Mouse (Mus musculus): ENCODE data around the gene Tmco1. TPM values are rescaled to one million over a fixed set of nuclear protein-coding genes. Genes with fewer than 3 reads are reported as not detected.

The Tmco1 gene
- 16.0 and 18.9 TPM in 2 replicates for polyA plus RNA-seq (2012)

DNA sequence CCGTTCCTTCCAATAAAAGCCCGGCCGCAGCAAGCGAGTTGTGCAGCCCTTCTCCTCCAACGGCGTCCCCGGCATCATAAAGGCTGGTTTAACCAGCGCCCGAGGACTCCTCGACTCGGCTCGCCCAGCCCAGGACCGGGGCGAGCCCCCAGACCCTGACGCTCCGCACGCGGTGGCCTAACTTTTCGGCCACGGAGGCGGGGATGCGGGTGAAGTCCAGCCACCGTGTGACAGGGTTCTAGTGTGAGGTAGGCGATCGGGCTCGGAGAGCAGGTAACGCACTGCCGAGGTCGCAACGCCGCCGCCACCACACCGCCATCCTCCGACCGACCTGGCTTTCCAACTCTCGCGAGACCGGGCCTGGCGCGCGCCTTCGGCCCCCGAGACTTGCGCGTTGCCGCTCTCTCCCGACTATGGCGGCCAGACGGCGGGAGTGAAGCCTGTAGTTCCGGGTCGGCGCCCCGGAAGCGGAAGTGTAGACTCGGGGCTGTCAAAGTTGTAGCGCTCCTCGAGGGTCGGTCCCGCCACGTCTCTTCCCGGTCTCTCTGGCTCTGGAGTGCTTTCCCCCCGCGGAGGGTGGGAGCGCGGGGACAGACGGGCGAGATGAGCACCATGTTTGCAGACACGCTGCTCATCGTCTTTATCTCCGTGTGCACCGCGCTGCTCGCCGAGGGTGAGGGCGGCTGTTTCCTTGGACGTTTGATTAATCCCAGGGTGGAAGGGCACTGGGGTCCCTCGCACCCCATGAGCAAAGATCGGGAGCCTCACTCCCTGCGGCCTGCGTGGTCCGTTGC is at the start of gene Tmco1:
Gene Tmco1 (plus strand): TSS at position 118 of the 794 bp plus-strand sequence.

DNA sequence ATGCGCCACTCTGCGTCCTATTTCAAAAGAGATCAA is 23.0 kb upstream of the Tmco1 start, which contains the start of gene Uck2:
Gene Uck2 (minus strand): TSS at position 1 of the 36 bp plus-strand sequence.

DNA sequence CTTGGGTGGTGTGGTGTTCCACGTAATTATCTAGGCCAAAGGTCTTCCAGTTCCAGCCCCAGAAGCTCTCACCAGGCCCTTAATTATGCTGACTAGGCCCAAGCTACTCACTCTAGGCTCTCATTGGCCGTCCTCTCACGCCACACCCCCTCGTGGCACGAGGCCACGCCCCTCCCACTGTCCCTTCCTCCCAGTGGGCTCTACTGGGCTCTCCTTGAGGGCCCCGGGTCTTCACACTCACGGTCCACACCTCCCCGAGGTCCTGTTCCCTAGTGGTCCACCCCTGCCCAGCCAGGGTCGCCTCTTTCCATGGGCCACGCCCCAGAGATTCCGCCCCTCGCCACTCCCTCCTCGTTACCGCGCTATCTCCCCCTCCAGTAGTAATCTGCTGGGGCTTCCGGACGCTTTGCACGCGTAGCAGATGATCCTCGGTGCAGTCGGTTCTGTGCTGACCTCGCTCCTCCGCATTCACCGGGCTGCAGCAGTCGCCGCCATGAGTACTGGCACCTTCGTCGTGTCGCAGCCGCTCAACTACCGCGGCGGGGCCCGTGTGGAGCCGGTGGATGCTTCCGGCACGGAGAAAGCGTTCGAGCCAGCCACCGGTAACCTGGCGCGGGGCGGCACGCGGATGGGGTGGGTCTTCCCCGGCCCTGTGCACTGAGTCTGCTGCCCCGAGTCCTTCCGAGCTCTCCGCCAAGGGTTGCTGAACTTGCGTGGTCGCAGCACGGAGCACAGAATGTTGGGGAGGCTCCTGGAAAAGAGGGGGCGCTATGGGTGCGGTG is 41.8 kb downstream of the Tmco1 start, which contains the start of gene Aldh9a1:
Gene Aldh9a1 (plus strand): TSS at position 177 of the 782 bp plus-strand sequence.

Other genes starting within 250 kb of the Tmco1 start
- 310 and 348 TPM in 2 replicates for gene Uck2, start 23.1 kb upstream of the Tmco1 start, polyA plus RNA-seq (2012)
- gene Aldh9a1, start 41.6 kb downstream of the Tmco1 start, polyA plus RNA-seq (2012): 72.6 and 78.3 TPM in 2 replicates
- gene Mgst3, start 85.5 kb downstream of the Tmco1 start, polyA plus RNA-seq (2012): 8.8 and 10.3 TPM in 2 replicates
- 0.08 TPM in 1 of 2 replicates, not detected in the other for gene Lrrc52, start 158.4 kb downstream of the Tmco1 start, polyA plus RNA-seq (2012)